ENCODE assay signal across 8 mouse cellular contexts in the genomic region with DNA sequence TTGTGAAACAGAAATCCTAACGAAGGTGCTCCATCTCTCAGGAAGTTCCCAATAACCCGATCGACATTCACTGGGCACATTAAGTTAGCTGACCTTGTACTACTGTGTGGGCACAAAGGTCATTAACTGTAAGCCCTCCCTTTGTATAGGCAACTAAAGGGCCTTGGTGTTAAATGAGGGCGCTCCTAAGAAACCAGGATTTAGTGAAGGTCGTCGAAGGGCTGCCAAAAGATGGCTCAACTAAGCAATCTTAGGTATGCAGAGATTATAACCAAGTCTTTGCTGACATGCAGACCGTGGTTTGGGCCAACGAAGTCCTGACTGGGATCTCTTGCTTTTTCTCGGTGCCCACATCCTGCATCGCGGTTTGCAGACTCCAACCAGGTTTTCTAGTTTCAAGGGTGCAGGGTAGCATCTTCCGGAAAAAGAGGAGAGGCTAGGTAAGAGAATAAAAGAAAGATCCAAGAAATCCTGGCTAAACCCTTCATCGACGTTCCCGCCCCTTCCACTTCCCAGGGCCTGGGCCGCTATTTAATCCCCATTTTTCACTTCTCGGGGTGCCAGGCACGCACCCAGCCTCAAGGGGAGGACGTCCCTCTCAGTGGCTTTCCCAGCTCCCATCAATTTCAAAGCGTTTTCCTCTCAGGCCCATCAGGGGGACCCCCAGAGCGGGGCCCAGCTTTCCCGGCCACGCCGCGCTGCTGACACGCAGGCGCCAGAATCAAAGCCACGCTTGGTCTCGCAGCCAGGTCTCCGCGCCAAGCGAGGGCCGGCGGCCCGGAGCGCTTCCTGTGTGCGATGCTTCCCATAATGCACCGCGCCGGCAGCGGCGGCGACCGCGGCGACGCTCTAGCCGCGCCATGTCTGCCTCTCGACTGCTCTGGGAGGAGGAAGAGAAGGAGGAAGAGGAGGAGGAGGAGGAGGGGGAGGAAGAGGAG. TPM values are rescaled to one million over a fixed set of nuclear protein-coding genes. Genes with fewer than 3 reads are reported as not detected.
DNase-seq lines count a peak whose midpoint lies in the region; ATAC-seq lines count a peak whose summit lies in the region.
"Not testable (repeated sequence)": the region's sequence is repeated elsewhere in the genome, so short reads cannot be mapped to it uniquely, and the experiment has no call there.

A gene (plus strand): TSS at position 893 of the 938 bp plus-strand sequence.

- DNase-seq in MN1 (ENCODE audit: low spot score) = peak; percentile 91
- peak; percentile 91 for DNase-seq in cerebellum, adult 9-10 months
- peak; percentile 90 for DNase-seq in hindbrain, embryonic 10.5 days (ENCODE audit: low spot score)
- peak; percentile 96 to 97 for DNase-seq in layer of hippocampus, postnatal 10 days (ENCODE audit: low spot score in 2 of 2)
- peak; percentile 94 for DNase-seq in lung, postnatal 10 days
- peak; percentile 91 for DNase-seq in ovary, postnatal 36 days (ENCODE audit: low spot score)
- peak; percentile 92 for DNase-seq in thymus, postnatal 25 days

- H3K36me3 ChIP-seq in hindbrain, embryonic 10.5 days = peaks cover 15% of the 10 kb centered on the region

- H3K4me3 ChIP-seq in hindbrain, embryonic 10.5 days = peak within 1 kb of the TSS; percentile 95

- ATAC-seq in frontal cortex, adult (ENCODE audit: low TSS enrichment) = peak; percentile 87

- H3K27ac ChIP-seq in hindbrain, embryonic 10.5 days = peak within 1 kb of the TSS; percentile 99

- H3K4me1 ChIP-seq in hindbrain, embryonic 10.5 days (replicated peaks) = peaks cover 23% of the 10 kb centered on the region

- H3K9me3 ChIP-seq in hindbrain, embryonic 10.5 days = not testable (repeated sequence)

- not testable (repeated sequence) for H3K27me3 ChIP-seq in hindbrain, embryonic 10.5 days (ENCODE audit: insufficient read depth, poor library complexity, severe bottlenecking)

- 5% methylated on average over 50 of the region's 50 CpGs for WGBS in hindbrain, embryonic 10.5 days

RNA-seq across cellular contexts. Expression of the gene that starts here (rescaled TPM):
- 38.8 and 40.1 TPM in 2 replicates for polyA plus RNA-seq in hindbrain, embryonic 10.5 days (2016; fragmentation: Nextera tagmentation; extraction: Ambion mirVana)
- total RNA-seq in layer of hippocampus, postnatal 10 days (2021) = 10 to 100 TPM; 87.4 to 92.3 TPM

Comparison
In these comparisons a context has a peak if more than half of its experiments do, and no peak if none do; other contexts are left out.
1. Peak in every context shown above with its lines: DNase-seq, ATAC-seq, H3K4me3 ChIP-seq and H3K27ac ChIP-seq.